Mouse (Mus musculus): ENCODE results near the gene Gm47189.
"Not testable (repeated sequence)": the region's sequence is repeated elsewhere in the genome, so short reads cannot be mapped to it uniquely, and the experiment has no call there.

Gene Gm47189

DNA sequence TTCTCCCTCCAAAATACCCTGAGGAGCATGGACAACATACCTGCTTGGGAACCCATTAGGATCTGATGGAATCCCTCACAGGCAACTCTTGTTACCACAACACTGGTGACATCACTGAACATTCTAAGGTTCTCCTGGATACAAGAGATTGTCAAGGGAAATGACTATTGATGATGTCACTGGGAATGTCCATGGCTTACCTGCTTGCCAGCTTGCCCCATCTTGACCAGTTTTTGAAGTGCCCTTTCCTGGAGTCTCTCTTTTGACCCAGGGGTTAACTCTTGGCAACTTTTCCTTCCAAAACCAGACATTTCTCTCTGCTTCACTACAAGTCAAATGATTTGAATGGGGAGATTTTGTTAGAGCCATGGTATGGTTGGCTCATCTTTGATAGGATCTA, at the start of gene Gm47189:
Gm47189 (minus strand) TSS at position 101 of the 400 bp plus-strand sequence.
- not testable (repeated sequence) for DNase-seq (ENCODE audit: low spot score in 2 of 2)

DNA sequence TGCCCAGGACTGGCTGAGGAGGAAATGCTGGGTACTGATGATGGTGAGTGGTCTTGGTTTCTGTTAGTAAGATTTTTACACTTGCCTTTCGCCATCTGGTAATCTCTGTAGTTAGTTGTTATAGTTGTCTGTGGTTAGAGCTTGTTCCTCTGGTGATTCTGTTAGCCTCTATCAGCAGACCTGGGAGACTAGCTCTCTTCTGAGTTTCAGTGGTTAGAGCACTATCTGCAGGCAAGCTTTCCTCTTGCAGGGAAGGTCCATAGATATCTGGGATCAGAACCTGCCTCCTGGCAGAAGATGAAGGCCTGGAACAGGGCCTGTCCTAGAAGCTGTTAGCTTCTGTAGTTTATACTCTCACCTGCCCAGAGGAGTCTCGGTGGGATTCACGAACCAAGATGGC, 16.3 kb downstream of the Gm47189 start:
- DNase-seq (ENCODE audit: low spot score in 2 of 2): peak in 1 of 2 experiments; percentile 1

DNA sequence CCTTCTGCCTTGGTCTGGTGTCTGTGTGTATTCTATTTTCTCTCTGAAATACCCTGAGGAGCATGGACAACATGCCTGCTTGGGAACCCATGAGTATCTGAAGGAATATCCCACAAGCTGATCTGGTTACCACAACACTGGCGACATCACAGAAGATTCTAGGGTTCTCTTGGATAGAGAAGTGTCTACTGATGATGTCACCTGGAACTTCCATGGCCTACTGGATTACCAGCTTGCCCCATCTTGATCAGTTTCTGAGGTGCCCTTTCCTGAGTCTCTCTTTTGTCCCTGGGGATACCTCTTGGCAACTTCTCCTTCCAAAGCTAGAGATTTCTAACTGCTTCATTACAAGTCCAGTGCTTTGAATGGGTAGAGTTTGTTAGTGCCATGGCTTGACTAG, 21.7 kb downstream of the Gm47189 start, which contains the start of gene Gm7929:
Gm7929 (minus strand) TSS at position 101 of the 400 bp plus-strand sequence.
- not testable (repeated sequence) for DNase-seq (ENCODE audit: low spot score in 2 of 2)

DNA sequence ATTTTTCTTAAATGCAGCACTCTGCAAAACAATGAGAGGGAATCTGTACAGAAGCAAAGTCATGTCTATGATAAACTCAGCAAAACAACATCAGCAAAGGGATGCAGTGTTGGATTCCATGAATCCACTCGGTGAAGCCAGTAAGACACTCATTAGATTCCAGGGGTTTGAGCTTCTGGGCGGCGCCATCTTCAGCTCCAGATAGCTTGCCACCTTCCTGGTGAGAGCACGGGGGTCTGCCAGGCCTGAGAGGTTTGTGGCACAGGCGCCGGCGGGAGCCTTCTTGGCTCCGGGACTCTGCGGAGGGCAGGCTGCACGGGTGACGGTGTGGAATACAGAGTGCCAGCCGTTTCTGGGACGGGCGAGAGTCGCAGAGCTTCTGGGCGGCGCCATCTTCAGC, 48.8 kb downstream of the Gm47189 start:
- DNase-seq (ENCODE audit: low spot score in 2 of 2): not testable (repeated sequence)

DNA sequence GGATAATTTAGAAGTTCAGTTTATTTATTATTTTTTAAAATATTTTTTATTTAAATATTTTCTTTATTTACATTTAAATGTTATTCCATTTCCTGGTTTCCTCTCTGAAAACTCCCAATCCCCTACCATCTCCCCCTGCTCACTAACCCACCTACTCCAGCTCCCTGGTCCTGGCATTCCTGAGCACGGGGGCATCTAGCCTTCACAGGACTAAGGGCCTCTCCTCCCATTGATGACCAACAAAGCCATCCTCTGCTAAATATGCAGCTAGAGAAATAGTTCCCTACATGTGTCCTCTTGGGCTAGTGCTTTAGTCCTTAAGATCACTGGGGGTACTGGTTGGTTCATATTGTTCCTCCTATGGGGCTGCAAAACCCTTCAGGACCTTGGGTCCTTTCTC, 55.1 kb downstream of the Gm47189 start:
- DNase-seq (ENCODE audit: low spot score in 2 of 2): not testable (repeated sequence)
